Mouse (Mus musculus): Measurements from ENCODE around the gene Epo. TPM values are rescaled to one million over a fixed set of nuclear protein-coding genes. Genes with fewer than 3 reads are reported as not detected.

Epo gene
- polyA plus RNA-seq (2016; fragmentation: Nextera tagmentation; extraction: Ambion mirVana), result 0.34 TPM in 1 of 2 replicates, not detected in the other

DNA sequence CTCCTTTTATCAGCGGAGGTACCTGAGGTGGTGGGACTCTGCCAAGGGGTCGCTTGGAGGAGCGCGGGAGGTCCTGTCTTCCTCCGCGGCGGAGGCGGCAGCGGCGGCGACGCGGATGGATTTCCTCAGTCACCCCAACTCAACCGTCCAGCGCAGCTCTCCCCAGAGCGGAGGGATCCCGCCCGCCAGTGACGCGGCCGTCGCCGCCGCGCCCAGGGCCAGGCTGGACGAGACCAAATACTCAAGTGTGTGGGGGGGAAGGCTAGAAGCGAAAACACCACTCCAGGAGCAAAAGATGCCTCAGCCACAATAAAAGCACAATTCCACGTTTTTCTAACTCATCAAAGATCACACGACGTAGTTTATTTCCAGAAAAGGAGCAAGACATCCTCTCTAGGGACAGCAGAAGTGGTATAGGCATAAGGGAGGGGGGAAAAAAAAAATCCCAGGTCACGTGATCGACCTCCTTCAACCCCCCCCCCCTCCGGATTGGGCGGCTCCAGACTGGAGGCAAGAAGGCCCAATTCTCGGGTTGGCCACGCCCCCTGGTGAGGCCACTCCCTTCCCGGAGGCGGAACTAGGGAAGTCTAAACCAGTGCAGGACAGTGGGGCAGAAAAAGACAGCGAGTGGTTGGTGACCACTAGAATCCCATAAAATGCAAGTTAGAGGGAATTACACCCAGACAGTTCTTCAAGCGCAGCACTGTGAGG is at the start of gene Epo, which contains the start of gene Gnb2:
Gene Epo (minus strand): TSS at position 126 of the 711 bp plus-strand sequence.
Gene Gnb2 (minus strand): TSS at position 394 of the 711 bp plus-strand sequence.
- H3K4me3 ChIP-seq, result peak within 1 kb of the TSS; percentile 93
- peak within 1 kb of the TSS; percentile 89 for H3K4me2 ChIP-seq (replicated peaks)
- peaks cover 26% of the 10 kb centered on the region for H3K4me1 ChIP-seq
- peak within 1 kb of the TSS; percentile 97 for H3K9ac ChIP-seq (replicated peaks)
- H3K9me3 ChIP-seq, result no peaks in the 10 kb centered on the region
- no peaks in the 10 kb centered on the region for H3K27me3 ChIP-seq
- under 1% methylated on average over 40 of the region's 40 CpGs for WGBS
- H3K36me3 ChIP-seq, result peaks cover 21% of the 10 kb centered on the region
- ATAC-seq (ENCODE audit: low FRiP score, low read depth), result peak; percentile 70
- peak within 1 kb of the TSS; percentile 99 for H3K27ac ChIP-seq (replicated peaks)

DNA sequence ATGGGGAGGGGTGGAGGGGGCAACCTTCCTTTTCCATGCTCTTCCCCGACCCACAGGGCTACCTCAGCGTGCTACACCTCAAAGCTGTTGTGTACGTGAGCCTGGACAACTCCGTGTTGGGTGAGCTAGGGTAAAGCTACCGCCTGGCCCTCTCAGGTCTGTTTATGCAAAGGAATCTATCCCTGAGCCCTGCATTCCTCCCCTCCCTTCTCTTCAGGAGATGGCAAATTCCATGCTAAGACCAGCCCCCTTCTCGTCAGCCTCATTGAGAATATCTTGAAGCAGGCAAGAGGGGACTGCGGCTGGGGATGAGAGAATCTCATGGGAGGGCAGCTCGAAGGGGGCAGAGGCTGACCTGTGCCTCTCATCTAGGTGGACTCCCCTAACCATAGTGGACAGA is 49.7 kb upstream of the Epo start:
- Histone ChIP-seq H3K27ac (replicated peaks) (no peak overlapping the region), H3K4me3 (no peak overlapping the region)

DNA sequence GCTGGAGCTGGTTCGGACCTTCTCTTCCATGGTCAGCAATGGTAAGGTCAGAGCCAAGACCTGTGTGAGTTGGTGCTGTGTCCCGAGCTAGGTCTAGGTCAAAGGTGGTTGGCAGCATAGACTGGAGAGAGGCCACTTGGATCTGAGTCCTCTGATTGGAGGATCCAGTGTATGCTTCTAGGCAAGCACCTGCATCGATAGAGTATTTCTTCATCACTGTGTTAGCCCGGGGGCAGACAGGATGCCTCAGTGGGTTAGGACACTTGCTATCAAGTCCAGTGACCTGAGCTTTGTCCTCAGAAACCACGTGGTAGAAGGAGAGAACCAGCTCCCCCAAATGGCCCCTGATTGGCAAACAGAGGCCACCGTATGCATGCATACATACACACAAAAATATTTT is 47.2 kb upstream of the Epo start:
- no peak overlapping the region for H3K27ac ChIP-seq (replicated peaks)
- peaks cover 25% of the 10 kb centered on the region for H3K27me3 ChIP-seq
- no peak overlapping the region for H3K4me3 ChIP-seq
- peaks cover 4% of the 10 kb centered on the region; the same call in 1 of the 2 replicates for H3K4me1 ChIP-seq
- ATAC-seq (ENCODE audit: low FRiP score, low read depth), result no peak
- WGBS, result 81% methylated on average over 6 of the region's 6 CpGs
- H3K9ac ChIP-seq (replicated peaks), result no peak overlapping the region
- H3K9me3 ChIP-seq, result no peaks in the 10 kb centered on the region
- H3K36me3 ChIP-seq, result no peaks in the 10 kb centered on the region
- no peak overlapping the region for H3K4me2 ChIP-seq (replicated peaks)

More for the DNA sequence above, 49.7 kb upstream of the Epo start:
- H3K4me1 ChIP-seq, result peaks cover 4% of the 10 kb centered on the region; the same call in 1 of the 2 replicates
- H3K27me3 ChIP-seq, result peaks cover 18% of the 10 kb centered on the region
- WGBS, result 40% methylated on average over 8 of the region's 8 CpGs
- H3K9ac ChIP-seq (replicated peaks), result no peak overlapping the region
- no peaks in the 10 kb centered on the region for H3K36me3 ChIP-seq
- H3K4me2 ChIP-seq (replicated peaks), result 0 out of 2 replicates have a peak overlapping the region, but pooled peaks have one; percentile 51
- no peaks in the 10 kb centered on the region for H3K9me3 ChIP-seq
- no peak for ATAC-seq (ENCODE audit: low FRiP score, low read depth)

DNA sequence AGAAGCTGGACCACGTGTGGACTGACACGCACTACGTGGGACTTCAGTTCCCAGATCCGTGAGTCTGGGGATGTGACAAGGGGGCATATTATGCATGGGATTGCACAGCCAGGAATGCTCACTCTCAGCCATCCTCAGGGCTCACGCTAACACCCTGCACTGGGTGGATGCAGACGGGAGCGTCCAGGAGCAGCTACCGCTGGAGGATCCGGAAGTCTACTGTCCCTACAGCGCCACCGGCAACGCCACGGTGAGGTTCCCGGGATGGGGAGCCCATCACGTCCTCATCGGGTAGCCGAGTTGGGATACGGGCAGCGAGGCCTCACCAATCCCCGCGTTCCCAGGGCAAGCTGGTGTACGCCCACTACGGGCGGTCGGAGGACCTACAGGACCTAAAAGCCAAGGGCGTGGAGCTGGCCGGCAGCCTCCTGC is 41.4 kb upstream of the Epo start:
- peak overlapping the region; percentile 5; the same call in 1 of the 2 replicates for H3K9ac ChIP-seq (replicated peaks)
- peak overlapping the region; percentile 30 for H3K4me3 ChIP-seq
- H3K9me3 ChIP-seq, result no peaks in the 10 kb centered on the region
- peak; percentile 41; the same call in 1 of the 2 replicates for ATAC-seq (ENCODE audit: low FRiP score, low read depth)
- WGBS, result 9% methylated on average over 27 of the region's 27 CpGs
- H3K36me3 ChIP-seq, result no peaks in the 10 kb centered on the region
- no peaks in the 10 kb centered on the region; the same call in 1 of the 2 replicates for H3K4me1 ChIP-seq
- peak overlapping the region; percentile 52 for H3K4me2 ChIP-seq (replicated peaks)
- no peak overlapping the region for H3K27ac ChIP-seq (replicated peaks)
- peaks cover 20% of the 10 kb centered on the region; the same call in 1 of the 2 replicates for H3K27me3 ChIP-seq

DNA sequence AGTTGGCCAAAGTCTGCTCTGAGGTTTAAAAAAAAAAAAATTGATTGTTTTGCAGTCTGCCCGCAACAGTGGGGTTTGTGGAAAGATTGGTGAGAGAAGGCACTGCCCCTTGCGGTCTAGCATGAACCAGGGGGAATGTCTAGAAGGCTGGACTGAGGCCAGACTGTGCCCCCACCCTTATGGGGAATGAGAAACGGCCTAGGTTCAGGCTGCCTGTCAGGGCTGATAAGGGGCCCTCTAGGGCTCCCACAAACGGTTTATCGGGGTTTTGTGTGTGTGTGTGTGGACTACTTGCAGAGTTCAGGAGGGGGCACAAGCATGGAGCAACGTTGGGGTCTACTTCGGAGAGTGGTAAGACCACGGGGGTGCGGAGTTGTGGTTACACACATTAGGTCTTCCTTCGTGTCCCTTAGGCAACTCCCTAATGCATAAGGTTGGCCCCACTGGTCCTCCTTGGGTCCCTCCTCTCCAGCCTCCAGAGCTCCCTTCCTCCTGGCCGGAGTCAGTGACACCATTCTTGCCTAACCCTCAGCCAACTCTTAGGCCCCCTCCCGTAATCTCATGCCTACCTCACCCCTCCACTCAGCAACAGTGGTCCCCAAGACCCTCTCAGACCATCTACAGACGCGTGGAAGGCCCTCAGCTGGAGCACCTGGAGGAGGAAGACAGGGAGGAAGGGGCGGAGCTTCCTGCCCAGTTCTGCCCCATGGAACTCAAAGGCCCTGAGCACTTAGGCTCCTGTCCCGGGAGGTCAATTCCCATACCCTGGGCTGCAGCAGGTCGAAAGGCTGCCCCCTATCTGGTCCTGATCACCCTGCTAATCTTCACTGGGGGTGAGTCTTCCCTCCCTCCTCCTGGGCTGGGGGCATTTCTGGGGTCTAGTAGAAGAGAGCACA is 37.9 kb upstream of the Epo start:
- H3K4me1 ChIP-seq, result no peaks in the 10 kb centered on the region; the same call in 1 of the 2 replicates
- WGBS, result 83% methylated on average over 17 of the region's 17 CpGs
- H3K36me3 ChIP-seq, result no peaks in the 10 kb centered on the region
- no peak for ATAC-seq (ENCODE audit: low FRiP score, low read depth)
- no peaks in the 10 kb centered on the region for H3K9me3 ChIP-seq
- H3K27ac ChIP-seq (replicated peaks), result no peak overlapping the region
- no peak overlapping the region for H3K4me3 ChIP-seq
- H3K4me2 ChIP-seq (replicated peaks), result no peak overlapping the region
- H3K9ac ChIP-seq (replicated peaks), result no peak overlapping the region
- peaks cover 17% of the 10 kb centered on the region; the same call in 1 of the 2 replicates for H3K27me3 ChIP-seq

DNA sequence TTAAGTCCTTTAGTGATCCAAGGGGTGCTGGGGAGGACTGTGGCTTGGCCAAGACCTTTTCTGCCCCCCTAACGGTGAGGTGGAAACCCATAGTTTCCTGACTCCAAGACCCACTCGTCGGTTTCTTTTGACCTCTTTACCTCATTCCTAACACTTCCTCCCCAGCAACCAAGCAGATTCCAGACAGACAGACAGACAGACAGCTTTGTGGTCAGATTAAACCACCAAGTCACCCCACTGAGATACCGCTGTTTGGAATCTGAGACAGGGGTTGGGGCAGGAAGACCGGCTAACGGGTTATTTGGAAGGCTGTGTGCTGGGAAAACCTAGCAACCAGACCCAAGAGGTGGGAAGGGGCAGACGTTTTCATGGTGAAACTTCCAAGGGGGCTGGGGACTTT is 37.1 kb upstream of the Epo start:
- no peak for ATAC-seq (ENCODE audit: low FRiP score, low read depth)
- no peak overlapping the region for H3K27ac ChIP-seq (replicated peaks)
- no peak overlapping the region for H3K4me3 ChIP-seq
- no peaks in the 10 kb centered on the region; the same call in 1 of the 2 replicates for H3K4me1 ChIP-seq
- peaks cover 13% of the 10 kb centered on the region; the same call in 1 of the 2 replicates for H3K27me3 ChIP-seq
- 59% methylated on average over 7 of the region's 7 CpGs for WGBS
- H3K9me3 ChIP-seq, result no peaks in the 10 kb centered on the region
- no peaks in the 10 kb centered on the region for H3K36me3 ChIP-seq
- no peak overlapping the region for H3K9ac ChIP-seq (replicated peaks)
- H3K4me2 ChIP-seq (replicated peaks), result no peak overlapping the region

DNA sequence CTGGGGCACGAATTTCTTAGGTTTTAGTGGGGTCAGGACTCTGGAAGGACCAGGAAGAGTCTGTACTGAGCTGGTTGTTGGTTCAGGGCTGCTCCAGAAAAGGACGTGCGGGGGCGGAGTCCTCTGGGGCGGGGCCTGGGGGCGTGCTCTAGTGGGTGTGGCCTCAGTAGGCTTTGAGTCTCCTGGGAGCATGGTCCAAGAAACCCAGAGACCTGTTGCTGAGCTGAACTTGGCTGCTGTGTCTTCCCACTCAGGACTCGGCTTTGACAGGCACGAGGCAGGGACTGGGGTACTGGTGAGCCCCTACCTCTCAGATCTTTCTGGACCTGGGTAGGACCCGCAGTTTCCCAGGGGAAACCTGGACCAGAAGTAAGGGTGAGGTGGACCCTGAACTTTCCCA is 36.6 kb upstream of the Epo start, which contains the start of gene Tfr2:
Gene Tfr2 (plus strand): TSS at position 176 of the 400 bp plus-strand sequence.
- Histone ChIP-seq H3K4me1 (no peaks in the 10 kb centered on the region; the same call in 1 of the 2 replicates), H3K4me3 (no peak within 1 kb of the TSS), H3K27ac (replicated peaks) (no peak within 1 kb of the TSS), H3K9me3 (no peaks in the 10 kb centered on the region), H3K36me3 (no peaks in the 10 kb centered on the region), H3K27me3 (peaks cover 8% of the 10 kb centered on the region; the same call in 1 of the 2 replicates), H3K4me2 (replicated peaks) (no peak within 1 kb of the TSS), H3K9ac (replicated peaks) (no peak within 1 kb of the TSS)
- ATAC-seq (ENCODE audit: low FRiP score, low read depth), result no peak
- WGBS, result 43% methylated on average over 9 of the region's 9 CpGs

DNA sequence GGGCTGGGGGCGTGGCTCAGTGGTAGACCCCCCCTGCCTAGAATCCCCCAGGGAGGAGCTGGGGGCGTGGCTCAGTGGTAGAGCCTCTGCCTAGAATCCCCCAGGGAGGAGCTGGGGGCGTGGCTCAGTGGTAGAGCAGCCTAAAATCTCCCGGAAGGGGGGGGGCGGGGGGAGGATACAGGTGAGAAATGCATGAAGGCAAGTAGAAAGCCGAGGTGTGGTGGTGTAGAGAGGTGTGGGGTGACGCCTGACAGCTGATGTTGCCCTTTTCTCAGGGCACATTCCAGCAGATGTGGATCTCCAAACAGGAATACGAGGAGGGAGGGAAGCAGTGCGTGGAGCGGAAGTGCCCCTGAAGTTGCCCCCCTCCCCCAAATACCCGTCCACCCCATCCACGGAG is 36.0 kb upstream of the Epo start:
- 72% methylated on average over 11 of the region's 12 CpGs for WGBS
- ATAC-seq (ENCODE audit: low FRiP score, low read depth), result no peak

DNA sequence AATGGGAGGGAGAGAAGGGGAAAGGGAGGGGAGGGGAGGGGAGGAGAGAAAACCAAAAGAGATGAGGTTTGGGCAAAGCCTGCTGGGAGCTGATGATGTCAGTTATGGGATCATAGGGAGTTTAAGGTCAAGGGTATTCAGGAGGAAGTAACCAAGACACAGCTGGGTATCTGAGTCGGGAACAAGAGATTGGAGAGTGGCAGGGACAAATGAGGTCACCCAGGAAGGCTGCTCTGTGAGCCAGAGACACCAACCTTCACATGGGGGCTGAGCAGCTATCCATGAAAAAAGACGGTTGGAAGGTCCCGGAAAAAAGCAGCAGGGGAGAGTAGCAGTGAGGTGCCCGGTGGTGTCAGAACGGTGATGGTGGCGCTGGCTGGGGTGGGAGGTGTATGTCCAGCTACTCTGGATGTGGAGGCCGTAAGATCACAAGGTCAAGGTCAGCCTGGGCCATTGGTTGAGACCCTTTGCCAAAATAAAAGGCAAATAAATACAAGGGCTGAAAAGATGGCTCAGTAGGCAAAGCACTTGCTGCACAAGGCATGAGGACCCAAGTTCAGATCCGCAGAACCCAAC is 35.3 kb upstream of the Epo start:
- Histone ChIP-seq H3K27ac (replicated peaks) (no peak overlapping the region), H3K27me3 (no peaks in the 10 kb centered on the region), H3K4me1 (no peaks in the 10 kb centered on the region), H3K36me3 (no peaks in the 10 kb centered on the region), H3K9me3 (no peaks in the 10 kb centered on the region), H3K9ac (replicated peaks) (no peak overlapping the region), H3K4me2 (replicated peaks) (no peak overlapping the region), H3K4me3 (no peak overlapping the region)
- ATAC-seq (ENCODE audit: low FRiP score, low read depth), result no peak
- 85% methylated on average over 8 of the region's 8 CpGs for WGBS

More for the DNA sequence above, 36.0 kb upstream of the Epo start:
- Histone ChIP-seq H3K36me3 (no peaks in the 10 kb centered on the region), H3K27ac (replicated peaks) (no peak overlapping the region), H3K4me1 (no peaks in the 10 kb centered on the region), H3K9ac (replicated peaks) (no peak overlapping the region), H3K4me2 (replicated peaks) (no peak overlapping the region), H3K4me3 (no peak overlapping the region), H3K27me3 (peaks cover 4% of the 10 kb centered on the region; the same call in 1 of the 2 replicates), H3K9me3 (no peaks in the 10 kb centered on the region)

DNA sequence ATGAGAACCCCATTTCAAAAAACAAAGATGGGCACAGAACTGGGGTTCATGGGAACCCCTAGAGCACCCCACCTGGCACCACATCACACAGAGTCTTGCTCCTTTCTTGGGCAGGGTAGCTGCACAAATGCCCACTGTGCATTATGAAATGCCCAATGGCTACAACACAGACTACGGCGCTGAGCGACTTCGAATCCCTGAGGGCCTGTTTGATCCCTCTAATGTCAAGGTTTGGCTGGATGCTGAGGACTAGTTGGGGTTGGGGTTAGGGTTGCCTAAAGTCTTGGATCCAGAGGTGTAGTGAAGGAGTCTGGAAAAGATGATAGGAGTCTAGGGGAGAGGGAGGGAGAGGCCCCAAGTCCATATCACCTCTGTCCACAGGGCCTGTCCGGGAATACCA is 33.4 kb upstream of the Epo start:
- 95% methylated on average over 5 of the region's 5 CpGs for WGBS
- no peaks in the 10 kb centered on the region for H3K4me1 ChIP-seq
- no peak overlapping the region for H3K4me3 ChIP-seq
- no peak overlapping the region for H3K27ac ChIP-seq (replicated peaks)
- no peaks in the 10 kb centered on the region for H3K27me3 ChIP-seq
- H3K9ac ChIP-seq (replicated peaks), result no peak overlapping the region
- no peak for ATAC-seq (ENCODE audit: low FRiP score, low read depth)
- H3K9me3 ChIP-seq, result no peaks in the 10 kb centered on the region
- no peak overlapping the region for H3K4me2 ChIP-seq (replicated peaks)
- H3K36me3 ChIP-seq, result no peaks in the 10 kb centered on the region

DNA sequence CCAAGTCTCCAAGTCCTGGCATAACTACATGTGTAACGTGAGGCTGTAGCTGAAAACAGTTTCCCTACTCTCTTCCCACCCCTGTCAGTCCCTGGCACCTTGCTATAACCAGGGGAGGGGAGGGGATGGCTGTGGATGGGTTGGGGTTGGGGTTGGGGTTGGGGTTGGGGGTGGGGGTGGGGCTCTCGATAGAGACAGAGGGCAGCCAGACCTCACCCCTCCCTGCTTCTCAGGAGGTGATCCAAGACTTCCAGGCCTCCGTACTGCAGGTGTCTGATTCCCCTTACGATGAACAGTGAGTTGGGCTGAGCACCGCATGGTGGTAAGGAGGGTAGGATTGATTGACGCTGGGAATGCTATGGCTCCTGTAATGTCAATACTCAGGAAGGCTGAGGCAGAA is 32.7 kb upstream of the Epo start:
- H3K27me3 ChIP-seq, result no peaks in the 10 kb centered on the region
- no peaks in the 10 kb centered on the region for H3K9me3 ChIP-seq
- no peak overlapping the region for H3K4me3 ChIP-seq
- H3K27ac ChIP-seq (replicated peaks), result no peak overlapping the region
- no peak overlapping the region for H3K9ac ChIP-seq (replicated peaks)
- H3K4me1 ChIP-seq, result no peaks in the 10 kb centered on the region
- no peak for ATAC-seq (ENCODE audit: low FRiP score, low read depth)
- no peak overlapping the region for H3K4me2 ChIP-seq (replicated peaks)
- no peaks in the 10 kb centered on the region for H3K36me3 ChIP-seq
- WGBS, result 75% methylated on average over 6 of the region's 6 CpGs

All from midbrain, embryonic 12.5 days (tissue).